10 mouse cellular contexts compared by ENCODE assay signal in the genomic region with DNA sequence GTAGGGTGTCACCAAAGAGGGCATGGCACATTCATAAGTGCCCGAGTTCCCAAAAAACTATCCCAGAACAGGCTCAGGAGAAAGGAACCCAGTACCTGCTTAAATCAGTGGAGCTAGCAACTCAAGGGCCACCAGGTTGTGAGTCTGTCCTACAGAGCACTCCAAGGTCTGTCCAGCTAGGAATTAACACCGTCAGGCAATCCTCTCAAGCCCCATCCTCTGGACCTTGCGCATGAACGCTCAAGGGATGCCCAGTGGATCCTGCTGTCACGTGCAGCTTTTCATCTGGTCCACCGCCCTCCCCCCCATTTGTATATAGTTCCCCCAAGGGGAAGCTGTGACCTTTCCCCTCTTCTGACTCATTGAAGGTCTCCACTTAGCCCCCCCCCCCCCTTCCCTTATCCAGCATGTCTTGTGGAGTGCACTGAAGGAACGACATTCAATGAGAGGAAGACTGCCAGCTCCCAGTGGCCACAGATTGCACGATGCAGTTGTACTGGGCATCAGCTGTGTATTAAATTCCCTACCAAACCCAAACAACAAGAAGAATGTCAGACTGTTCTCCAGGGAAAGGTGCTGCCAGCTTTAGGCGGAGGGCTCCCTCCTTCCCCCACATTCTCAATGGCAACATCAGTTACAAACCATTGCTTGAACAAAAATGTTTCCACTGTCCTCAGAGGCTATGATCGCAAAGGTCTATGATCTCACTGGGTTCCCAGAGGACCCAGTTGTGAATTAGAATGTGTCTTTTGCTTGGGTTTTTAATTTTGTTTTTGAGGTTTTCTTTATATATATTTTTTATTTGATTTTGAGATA.
DNase-seq lines count a peak whose midpoint lies in the region; ATAC-seq and TF ChIP-seq lines count a peak whose summit lies in the region.
"Had no signal": no experiment of that assay in that cellular context is flagged by ENCODE, and none has a peak within 500 bp of the region (broad histone marks: within the 10 kb centered on the region; RNA-seq: fewer than 3 reads in every experiment).

No protein-coding gene starts in this region.

- peaks cover 43% of the 10 kb centered on the region for H3K79me2 ChIP-seq in C2C12 (ENCODE audit: control insufficient read depth, insufficient read depth)

- peaks cover 13% of the 10 kb centered on the region; the same call in 1 of the 2 replicates for H3K36me3 ChIP-seq in kidney, embryonic 14.5 days (ENCODE audit: control insufficient read depth, insufficient read depth, low read length)
- H3K36me3 ChIP-seq in C2C12 (ENCODE audit: control insufficient read depth, insufficient read depth) = peaks cover 46% of the 10 kb centered on the region
- peaks cover 25% of the 10 kb centered on the region for H3K36me3 ChIP-seq in kidney, postnatal 0 days (ENCODE audit: insufficient read depth, low read length)

- peak; percentile 18 for DNase-seq in embryo, embryonic 11 days
- DNase-seq in embryo, embryonic 10 days (ENCODE audit: low spot score) = no peak
- peak; percentile 64 for DNase-seq in kidney, adult 18-20 months
- DNase-seq in kidney, postnatal 0 days (ENCODE audit: low spot score) = peak; percentile 38
- DNase-seq in c-Kit-positive CD71-positive TER-119-positive erythroid progenitor cells, embryonic 14.5 days (ENCODE audit: low spot score) = no peak
- DNase-seq: lung, embryonic 14.5 days had no signal

- no peaks in the 10 kb centered on the region for H3K9me3 ChIP-seq in kidney, embryonic 14.5 days (ENCODE audit: control insufficient read depth, low read length)
- no peaks in the 10 kb centered on the region for H3K9me3 ChIP-seq in kidney, postnatal 0 days (replicated peaks; ENCODE audit: low read length)
- H3K9me3 ChIP-seq: embryonic facial prominence, embryonic 12.5 days had no signal

- TF ChIP-seq CTCF in C2C12 (IDR thresholded peaks at IDR 0.05; ENCODE audit: control insufficient read depth, insufficient read depth, insufficient read length) = no peak
- no peak for TF ChIP-seq CTCF in kidney, postnatal 0 days (IDR thresholded peaks at IDR 0.05; ENCODE audit: low read depth)

- H3K4me2 ChIP-seq in kidney, embryonic 14.5 days (replicated peaks; ENCODE audit: low read depth, low read length) = no peak overlapping the region
- H3K4me2 ChIP-seq in kidney, postnatal 0 days (ENCODE audit: low read length) = peak overlapping the region; percentile 28; the same call in 1 of the 2 replicates
- H3K4me2 ChIP-seq: embryonic facial prominence, embryonic 12.5 days; lung, embryonic 14.5 days had no signal

- H3K4me3 ChIP-seq in kidney, embryonic 14.5 days (ENCODE audit: low read length) = no peak overlapping the region
- H3K4me3 ChIP-seq in C2C12 (ENCODE audit: insufficient read depth, poor library complexity, severe bottlenecking) = no peak overlapping the region
- no peak overlapping the region for H3K4me3 ChIP-seq in kidney, postnatal 0 days (replicated peaks; ENCODE audit: low read depth, low read length)
- H3K4me3 ChIP-seq: embryonic facial prominence, embryonic 12.5 days had no signal

- H3K9ac ChIP-seq in kidney, embryonic 14.5 days (ENCODE audit: low read depth, low read length) = no peak overlapping the region
- H3K9ac ChIP-seq in kidney, postnatal 0 days (ENCODE audit: low read depth, low read length) = 0 out of 2 replicates have a peak overlapping the region, but pooled peaks have one; percentile 0
- H3K9ac ChIP-seq: embryonic facial prominence, embryonic 12.5 days; lung, embryonic 14.5 days had no signal

- no peaks in the 10 kb centered on the region for H3K27me3 ChIP-seq in kidney, embryonic 14.5 days (ENCODE audit: control insufficient read depth, insufficient read depth, low read length)
- no peaks in the 10 kb centered on the region for H3K27me3 ChIP-seq in C2C12 (ENCODE audit: control insufficient read depth, insufficient read depth, insufficient read length)
- no peaks in the 10 kb centered on the region for H3K27me3 ChIP-seq in kidney, postnatal 0 days (ENCODE audit: insufficient read depth, low read length)
- H3K27me3 ChIP-seq: embryonic facial prominence, embryonic 12.5 days had no signal

- H3K4me1 ChIP-seq in kidney, embryonic 14.5 days (ENCODE audit: control insufficient read depth, insufficient read depth, low read length) = no peaks in the 10 kb centered on the region
- H3K4me1 ChIP-seq in kidney, postnatal 0 days (replicated peaks; ENCODE audit: insufficient read depth, low read length) = no peaks in the 10 kb centered on the region

- 57% methylated on average over 10 of the region's 10 CpGs for WGBS in kidney, embryonic 14.5 days
- WGBS in kidney, postnatal 0 days = 49% methylated on average over 10 of the region's 10 CpGs

- peak overlapping the region; percentile 12 for H3ac ChIP-seq in C2C12 (ENCODE audit: control insufficient read depth, insufficient read length, low read depth)

- H3K79me3 ChIP-seq in C2C12 (ENCODE audit: low read depth) = peaks cover 35% of the 10 kb centered on the region

- no peak overlapping the region for H3K27ac ChIP-seq in kidney, embryonic 14.5 days (ENCODE audit: low read depth, low read length)
- 0 out of 2 replicates have a peak overlapping the region, but pooled peaks have one; percentile 21 for H3K27ac ChIP-seq in kidney, postnatal 0 days
- H3K27ac ChIP-seq: embryonic facial prominence, embryonic 12.5 days had no signal

- ATAC-seq in kidney, embryonic 14.5 days (ENCODE audit: low FRiP score, low TSS enrichment) = no peak
- ATAC-seq in kidney, postnatal 0 days (replicated peaks; ENCODE audit: low FRiP score, low read depth) = peak; percentile 66
- ATAC-seq in erythroid progenitor cell, adult 5-6 weeks (replicated peaks; ENCODE audit: low FRiP score, poor library complexity, severe bottlenecking) = no peak

TF ChIP-seq in C2C12, 6 proteins besides CTCF, POLR2A, EP300 and RAD21:
- no peak for TF ChIP-seq MAX (IDR thresholded peaks at IDR 0.05)
- no peak for TF ChIP-seq USF1 (IDR thresholded peaks at IDR 0.05; ENCODE audit: low read depth)
- TF ChIP-seq MYOD1 (IDR thresholded peaks at IDR 0.05; ENCODE audit: control insufficient read depth, insufficient read length, low read depth) = no peak
- no peak for TF ChIP-seq CEBPB (IDR thresholded peaks at IDR 0.05; ENCODE audit: low read depth)
- no peak for TF ChIP-seq FOSL1 (IDR thresholded peaks at IDR 0.05; ENCODE audit: insufficient read depth, low read length, poor library complexity, severe bottlenecking)
- no peak for TF ChIP-seq MYOG (IDR thresholded peaks at IDR 0.05; ENCODE audit: control insufficient read depth, extremely low read depth, insufficient read length)

Comparison
In these comparisons a context has a peak if more than half of its experiments do, and no peak if none do; other contexts are left out.
1. DNase-seq: peak in embryo, embryonic 11 days (single experiment), kidney, adult 18-20 months (single experiment) and kidney, postnatal 0 days (single experiment); none in embryo, embryonic 10 days (single experiment) and c-Kit-positive CD71-positive TER-119-positive erythroid progenitor cells, embryonic 14.5 days (single experiment).